Mouse (Mus musculus): ENCODE measurements at regions not wholly inside any gene's neighbourhood (a gene's known extent, or its start where the extent isn't known, plus 50 kb on each side); places are given as distances from the start of the nearest gene placed in this dataset.

DNA sequence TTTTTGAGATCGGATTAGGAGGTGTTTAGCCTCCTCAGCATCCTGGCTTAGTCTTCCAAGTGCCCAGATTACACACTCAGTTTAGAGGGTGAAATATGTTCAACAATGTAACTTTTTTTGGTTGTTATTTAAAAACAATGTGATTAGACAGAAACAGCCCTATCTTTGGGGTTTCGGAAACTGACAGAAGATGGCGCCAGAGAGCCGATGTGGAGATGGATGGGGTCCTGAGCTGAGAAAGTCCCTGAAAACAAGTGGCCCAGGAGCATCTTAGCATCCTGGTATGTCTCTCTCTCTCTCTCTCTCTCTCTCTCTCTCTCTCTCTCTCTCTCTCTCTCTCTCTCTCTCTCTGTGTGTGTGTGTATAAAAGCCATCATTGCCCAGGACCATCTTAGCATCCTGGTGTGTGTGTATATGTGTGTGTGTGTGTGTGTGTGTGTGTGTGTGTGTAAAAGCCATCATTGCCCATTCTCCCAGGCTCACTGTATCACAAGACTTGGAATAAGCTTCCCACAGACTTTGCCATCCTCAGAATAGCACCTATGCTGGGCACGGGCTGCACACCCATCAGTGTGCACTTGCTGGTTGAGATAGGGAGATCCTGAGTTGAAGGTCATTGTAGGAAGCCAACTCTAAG, 84.2 kb upstream of the Fam174b start:
- ATAC-seq (ENCODE audit: low FRiP score, low read depth), result peak; percentile 50; the same call in 1 of the 2 replicates
- Histone ChIP-seq H3K27ac (no peak overlapping the region), H3K9ac (no peak overlapping the region), H3K4me2 (replicated peaks) (no peak overlapping the region), H3K9me3 (no peaks in the 10 kb centered on the region), H3K36me3 (no peaks in the 10 kb centered on the region), H3K27me3 (replicated peaks) (no peaks in the 10 kb centered on the region), H3K4me3 (no peak overlapping the region), H3K4me1 (0 out of 2 replicates have a peak, but pooled peaks cover 2% of the 10 kb centered on the region)
- 26% methylated on average over 5 of the region's 5 CpGs for WGBS

DNA sequence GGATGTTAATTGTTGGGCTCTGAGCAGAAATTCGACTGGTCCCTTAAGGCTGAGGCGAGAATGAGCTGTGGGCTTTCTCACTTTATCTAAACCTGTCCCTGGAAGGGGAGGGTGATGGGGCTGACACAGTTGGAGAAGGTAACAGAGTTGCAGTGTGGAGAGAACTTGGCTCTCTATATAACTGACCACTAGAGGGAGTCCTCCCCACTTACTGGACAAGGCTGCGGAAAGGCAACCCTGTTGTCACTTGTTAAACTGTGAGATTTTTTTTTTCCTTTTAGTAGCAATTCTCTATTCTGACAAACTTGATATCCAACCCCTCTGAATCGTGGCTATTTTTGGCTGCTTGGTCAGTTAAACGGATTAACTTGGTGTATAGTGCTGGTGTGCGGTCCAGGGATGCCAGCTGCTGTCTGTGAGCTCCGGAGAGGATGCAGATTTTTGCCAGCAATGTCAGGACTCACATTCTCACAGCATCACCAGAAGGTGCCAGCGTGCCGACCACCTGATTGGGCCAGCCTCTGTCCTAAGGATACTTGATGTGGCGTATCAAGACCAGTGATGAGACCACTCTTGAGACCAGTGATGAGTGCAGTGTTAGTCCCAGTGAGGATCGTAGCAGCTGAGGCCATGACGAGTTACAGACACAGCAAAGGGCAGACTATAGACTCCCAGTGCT, 85.8 kb upstream of the Fam174b start:
- H3K27me3 ChIP-seq (replicated peaks), result no peaks in the 10 kb centered on the region
- no peak overlapping the region for H3K27ac ChIP-seq
- no peak overlapping the region for H3K4me2 ChIP-seq (replicated peaks)
- ATAC-seq (ENCODE audit: low FRiP score, low read depth), result no peak
- no peaks in the 10 kb centered on the region for H3K36me3 ChIP-seq
- H3K4me1 ChIP-seq, result 0 out of 2 replicates have a peak, but pooled peaks cover 2% of the 10 kb centered on the region
- H3K9me3 ChIP-seq, result no peaks in the 10 kb centered on the region
- WGBS, result 38% methylated on average over 12 of the region's 12 CpGs
- no peak overlapping the region for H3K9ac ChIP-seq
- no peak overlapping the region for H3K4me3 ChIP-seq

DNA sequence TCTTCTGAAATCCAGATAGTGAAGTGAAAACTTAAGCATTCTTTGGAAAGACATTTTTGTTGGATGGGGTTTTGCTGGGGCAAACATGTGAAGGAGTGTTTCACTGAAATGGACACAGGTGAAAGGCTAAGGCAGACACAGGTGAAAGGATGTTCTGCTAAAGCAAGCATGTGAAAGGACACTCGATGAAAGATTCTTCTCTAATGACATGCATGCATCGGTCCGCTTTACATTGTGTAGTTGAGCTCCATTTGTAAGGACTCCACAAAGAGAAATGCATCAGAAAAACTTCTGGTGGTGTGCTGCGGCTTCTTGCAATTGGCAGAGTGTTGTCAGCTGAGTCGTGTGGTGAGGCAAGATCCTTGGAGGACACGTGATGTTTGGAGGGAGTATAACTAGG, 89.2 kb upstream of the Fam174b start:
- Histone ChIP-seq H3K9me3 (no peaks in the 10 kb centered on the region), H3K27me3 (replicated peaks) (no peaks in the 10 kb centered on the region), H3K4me3 (no peak overlapping the region), H3K4me2 (replicated peaks) (no peak overlapping the region), H3K4me1 (0 out of 2 replicates have a peak, but pooled peaks cover 2% of the 10 kb centered on the region), H3K27ac (no peak overlapping the region), H3K9ac (no peak overlapping the region), H3K36me3 (no peaks in the 10 kb centered on the region)
- WGBS, result 95% methylated on average over 6 of the region's 6 CpGs
- ATAC-seq (ENCODE audit: low FRiP score, low read depth), result no peak

DNA sequence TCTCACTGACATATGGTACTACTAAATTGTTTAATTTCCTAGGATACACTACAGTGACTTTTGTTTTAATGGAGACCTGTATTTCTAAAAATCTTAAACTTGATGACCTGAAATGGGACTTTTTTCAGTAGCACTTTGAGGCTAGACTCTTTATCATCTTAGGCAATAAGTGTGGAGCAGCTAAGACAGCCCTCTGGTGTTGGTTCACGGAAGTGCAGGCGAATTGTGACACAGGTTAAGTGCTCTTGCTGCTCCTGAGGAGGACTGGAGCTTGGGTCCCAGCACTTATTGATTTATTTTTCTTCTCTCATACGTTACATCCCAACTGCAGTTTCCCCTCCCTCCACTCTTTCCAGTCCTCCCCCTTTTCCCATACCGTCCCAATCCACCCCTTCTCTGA, 92.1 kb upstream of the Fam174b start:
- Histone ChIP-seq H3K27ac (no peak overlapping the region), H3K36me3 (no peaks in the 10 kb centered on the region), H3K4me1 (no peaks in the 10 kb centered on the region), H3K27me3 (replicated peaks) (0 out of 2 replicates have a peak, but pooled peaks cover 3% of the 10 kb centered on the region), H3K4me2 (replicated peaks) (no peak overlapping the region), H3K9me3 (no peaks in the 10 kb centered on the region), H3K9ac (no peak overlapping the region), H3K4me3 (no peak overlapping the region)
- 33% methylated on average over 4 of the region's 4 CpGs for WGBS
- no peak for ATAC-seq (ENCODE audit: low FRiP score, low read depth)

DNA sequence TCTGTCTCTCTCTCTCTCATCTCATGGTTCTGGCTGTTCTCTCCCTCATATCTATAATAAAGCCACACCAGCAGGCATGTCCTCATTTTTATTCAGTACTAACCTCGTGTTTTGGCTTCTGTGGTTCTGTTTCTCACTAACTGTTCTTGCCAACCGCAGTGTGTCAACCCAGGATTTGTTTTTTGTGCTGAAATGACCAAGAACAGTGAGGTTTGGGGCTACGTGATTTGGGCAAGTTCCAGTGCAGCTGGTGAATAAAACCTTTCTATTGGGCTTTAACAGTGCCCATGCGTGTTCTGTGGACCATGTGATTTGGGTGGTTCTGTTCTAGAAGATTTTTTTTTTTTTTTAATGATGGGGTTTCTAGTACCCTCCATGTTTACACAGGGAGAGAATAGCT, 93.0 kb upstream of the Fam174b start:
- Histone ChIP-seq H3K27ac (no peak overlapping the region), H3K27me3 (replicated peaks) (0 out of 2 replicates have a peak, but pooled peaks cover 4% of the 10 kb centered on the region), H3K4me2 (replicated peaks) (no peak overlapping the region), H3K4me3 (no peak overlapping the region), H3K36me3 (no peaks in the 10 kb centered on the region), H3K4me1 (no peaks in the 10 kb centered on the region), H3K9ac (no peak overlapping the region), H3K9me3 (no peaks in the 10 kb centered on the region)
- no peak for ATAC-seq (ENCODE audit: low FRiP score, low read depth)
- 78% methylated on average over 4 of the region's 4 CpGs for WGBS

DNA sequence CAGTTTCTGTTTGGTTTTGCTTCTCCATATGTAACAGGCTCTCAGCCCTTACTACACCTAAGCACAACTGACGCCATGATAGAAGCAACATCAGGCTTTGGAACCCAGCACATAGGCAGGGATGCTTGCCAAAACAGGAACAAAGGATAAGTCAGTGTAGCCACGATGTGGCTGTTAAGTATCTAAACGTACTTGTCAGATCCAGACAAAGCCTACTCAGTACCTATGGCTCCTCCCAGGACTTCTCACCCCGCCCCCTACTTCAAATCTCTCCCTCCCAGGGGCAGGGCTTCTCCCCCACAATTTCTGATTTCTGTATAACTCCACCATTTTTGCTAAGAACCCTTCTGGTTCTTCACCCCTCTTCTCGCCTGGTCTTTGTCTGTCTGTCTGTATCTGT, 93.4 kb upstream of the Fam174b start:
- Histone ChIP-seq H3K27me3 (replicated peaks) (0 out of 2 replicates have a peak, but pooled peaks cover 4% of the 10 kb centered on the region), H3K36me3 (no peaks in the 10 kb centered on the region), H3K4me2 (replicated peaks) (no peak overlapping the region), H3K9me3 (no peaks in the 10 kb centered on the region), H3K27ac (no peak overlapping the region), H3K4me1 (no peaks in the 10 kb centered on the region), H3K9ac (no peak overlapping the region), H3K4me3 (no peak overlapping the region)
- 0 out of 2 replicates have a peak, but pooled peaks have one; percentile 31 for ATAC-seq (ENCODE audit: low FRiP score, low read depth)
- WGBS, result 61% methylated on average over 5 of the region's 5 CpGs

DNA sequence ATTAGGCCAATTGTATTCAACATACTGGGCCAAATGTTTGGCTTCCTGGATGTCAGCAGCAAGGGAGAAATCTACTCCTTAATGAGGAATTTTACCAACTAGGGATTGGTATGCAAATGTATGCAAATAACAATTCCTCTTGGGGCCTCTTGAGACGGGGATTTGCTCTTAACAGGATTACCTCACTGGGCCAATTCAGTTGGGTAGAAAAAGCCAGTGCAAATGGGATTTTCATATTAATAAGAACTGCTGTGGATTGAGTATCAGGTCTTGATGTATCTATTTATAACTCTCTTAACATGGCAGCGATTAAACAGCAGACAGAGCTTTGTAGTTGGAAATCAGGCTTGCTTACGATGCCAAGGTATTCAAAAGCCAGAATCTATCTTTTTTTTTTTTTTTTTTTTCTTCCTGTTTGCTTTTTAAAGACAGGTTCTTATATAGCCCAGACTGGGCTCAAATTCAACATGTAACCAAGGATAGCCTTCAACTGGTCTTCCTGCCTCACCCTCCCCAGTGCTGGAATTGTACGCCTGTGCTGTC, 95.7 kb upstream of the Fam174b start:
- H3K4me3 ChIP-seq, result no peak overlapping the region
- H3K4me2 ChIP-seq (replicated peaks), result no peak overlapping the region
- peaks cover 22% of the 10 kb centered on the region for H3K27me3 ChIP-seq (replicated peaks)
- no peaks in the 10 kb centered on the region for H3K9me3 ChIP-seq
- no peak for ATAC-seq (ENCODE audit: low FRiP score, low read depth)
- no peaks in the 10 kb centered on the region for H3K36me3 ChIP-seq
- no peak overlapping the region for H3K27ac ChIP-seq
- H3K4me1 ChIP-seq, result no peaks in the 10 kb centered on the region
- H3K9ac ChIP-seq, result no peak overlapping the region
- WGBS, result 52% methylated on average over 4 of the region's 4 CpGs

DNA sequence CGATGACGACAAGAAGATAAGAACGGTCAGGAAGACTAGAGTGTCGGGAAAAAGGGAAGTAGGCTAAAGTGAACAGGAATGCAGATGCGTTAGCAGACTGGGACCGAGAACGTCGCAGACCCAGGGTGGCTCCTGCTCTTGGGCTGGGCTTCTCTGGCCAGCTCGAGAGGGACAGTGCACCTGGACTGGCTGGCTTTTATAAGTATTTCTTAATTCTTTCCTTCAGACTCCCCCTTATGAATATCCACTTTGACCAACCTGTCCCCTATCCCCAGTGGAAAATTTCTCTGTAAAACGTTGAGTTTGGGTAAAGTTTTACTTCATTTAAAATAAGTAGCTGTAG, 96.1 kb upstream of the Fam174b start:
- Histone ChIP-seq H3K9me3 (no peaks in the 10 kb centered on the region), H3K4me3 (no peak overlapping the region), H3K27me3 (replicated peaks) (peaks cover 26% of the 10 kb centered on the region), H3K4me1 (no peaks in the 10 kb centered on the region), H3K36me3 (no peaks in the 10 kb centered on the region), H3K27ac (no peak overlapping the region), H3K4me2 (replicated peaks) (no peak overlapping the region), H3K9ac (no peak overlapping the region)
- WGBS, result 64% methylated on average over 10 of the region's 10 CpGs
- ATAC-seq (ENCODE audit: low FRiP score, low read depth), result no peak

DNA sequence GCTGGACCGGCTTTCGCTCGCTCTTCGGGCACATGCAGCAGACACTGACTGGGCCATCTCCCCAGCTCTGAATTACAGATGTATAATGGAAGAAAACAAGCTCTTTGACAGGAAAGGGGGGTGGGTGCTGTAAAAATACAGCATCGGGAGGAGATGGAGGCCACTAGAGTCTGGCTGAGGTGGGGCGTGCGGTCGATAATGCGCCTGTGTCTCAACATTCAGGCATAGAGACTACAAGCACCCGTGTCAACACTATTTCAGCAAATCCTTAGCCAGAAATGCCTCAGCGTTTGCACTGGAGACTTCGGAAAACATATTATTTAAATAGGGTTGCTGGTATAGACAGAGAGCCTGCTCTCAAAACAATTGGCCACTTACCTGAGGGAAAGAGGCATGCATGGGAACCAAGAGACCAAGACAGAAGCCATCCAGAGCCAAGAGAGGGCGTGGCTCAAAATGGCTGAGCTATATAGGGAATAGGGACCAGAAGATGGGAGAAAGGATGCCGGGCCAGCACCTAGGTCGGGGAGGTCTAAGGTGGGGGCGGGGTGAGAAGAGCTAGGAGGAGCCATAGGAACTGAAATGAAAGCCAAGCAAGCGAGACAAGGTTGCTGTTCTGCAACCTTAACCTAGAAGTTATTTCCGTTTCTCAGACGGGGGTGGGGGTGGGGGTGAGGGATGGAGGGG, 96.7 kb upstream of the Fam174b start:
- no peak for ATAC-seq (ENCODE audit: low FRiP score, low read depth)
- no peak overlapping the region for H3K27ac ChIP-seq

DNA sequence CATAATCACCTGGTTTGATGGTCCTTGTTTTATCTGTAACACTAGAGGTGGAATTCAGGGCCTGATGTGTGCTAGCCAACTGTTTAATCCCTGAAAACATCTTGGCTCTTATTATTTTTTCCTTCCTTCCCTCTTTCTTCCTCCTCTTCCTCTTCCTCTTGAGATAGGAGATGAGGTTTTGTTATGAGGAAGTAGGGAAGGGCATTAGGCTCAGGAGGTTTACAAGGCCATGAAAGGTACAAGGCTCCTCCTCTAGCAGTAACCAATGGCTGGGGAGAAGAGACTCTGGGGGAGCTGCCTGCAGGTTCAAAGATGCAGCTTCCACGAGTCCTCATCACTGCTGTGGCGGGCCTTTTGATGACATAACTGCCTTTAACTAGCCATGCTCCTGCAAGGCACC, 98.6 kb upstream of the Chd2 start:
- Histone ChIP-seq H3K4me3 (no peak overlapping the region), H3K9me3 (no peaks in the 10 kb centered on the region), H3K4me1 (peaks cover 9% of the 10 kb centered on the region), H3K36me3 (no peaks in the 10 kb centered on the region), H3K4me2 (replicated peaks) (no peak overlapping the region), H3K27me3 (replicated peaks) (peaks cover 40% of the 10 kb centered on the region), H3K27ac (no peak overlapping the region), H3K9ac (no peak overlapping the region)
- no peak for ATAC-seq (ENCODE audit: low FRiP score, low read depth)
- 50% methylated on average over 2 of the region's 2 CpGs for WGBS

More for the DNA sequence above, 96.7 kb upstream of the Fam174b start:
- Histone ChIP-seq H3K9me3 (no peaks in the 10 kb centered on the region), H3K9ac (no peak overlapping the region), H3K36me3 (no peaks in the 10 kb centered on the region), H3K27me3 (replicated peaks) (peaks cover 26% of the 10 kb centered on the region), H3K4me1 (no peaks in the 10 kb centered on the region), H3K4me3 (no peak overlapping the region), H3K4me2 (replicated peaks) (no peak overlapping the region)
- 86% methylated on average over 19 of the region's 19 CpGs for WGBS

DNA sequence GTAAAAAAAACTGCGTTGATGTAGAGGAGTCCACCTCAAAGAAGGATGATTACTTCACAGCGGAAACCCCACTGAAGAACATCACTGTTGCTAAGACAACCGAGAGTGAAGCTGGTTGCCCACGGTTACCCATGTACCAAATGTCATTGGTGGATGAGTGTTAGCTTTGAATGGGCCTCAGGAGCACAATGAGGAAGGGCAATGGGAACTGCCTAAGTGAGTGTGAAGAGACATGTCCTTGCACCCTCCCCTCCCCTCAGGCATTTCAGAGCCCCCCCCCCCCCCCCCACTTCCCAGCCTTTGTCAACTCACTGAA, 96.1 kb upstream of the Chd2 start:
- WGBS, result 12% methylated on average over 4 of the region's 4 CpGs
- no peak overlapping the region for H3K9ac ChIP-seq
- no peaks in the 10 kb centered on the region for H3K36me3 ChIP-seq
- H3K27me3 ChIP-seq (replicated peaks), result peaks cover 52% of the 10 kb centered on the region
- no peaks in the 10 kb centered on the region for H3K9me3 ChIP-seq
- peak; percentile 88 for ATAC-seq (ENCODE audit: low FRiP score, low read depth)
- no peak overlapping the region for H3K4me2 ChIP-seq (replicated peaks)
- no peak overlapping the region for H3K4me3 ChIP-seq
- peaks cover 9% of the 10 kb centered on the region for H3K4me1 ChIP-seq
- no peak overlapping the region for H3K27ac ChIP-seq

DNA sequence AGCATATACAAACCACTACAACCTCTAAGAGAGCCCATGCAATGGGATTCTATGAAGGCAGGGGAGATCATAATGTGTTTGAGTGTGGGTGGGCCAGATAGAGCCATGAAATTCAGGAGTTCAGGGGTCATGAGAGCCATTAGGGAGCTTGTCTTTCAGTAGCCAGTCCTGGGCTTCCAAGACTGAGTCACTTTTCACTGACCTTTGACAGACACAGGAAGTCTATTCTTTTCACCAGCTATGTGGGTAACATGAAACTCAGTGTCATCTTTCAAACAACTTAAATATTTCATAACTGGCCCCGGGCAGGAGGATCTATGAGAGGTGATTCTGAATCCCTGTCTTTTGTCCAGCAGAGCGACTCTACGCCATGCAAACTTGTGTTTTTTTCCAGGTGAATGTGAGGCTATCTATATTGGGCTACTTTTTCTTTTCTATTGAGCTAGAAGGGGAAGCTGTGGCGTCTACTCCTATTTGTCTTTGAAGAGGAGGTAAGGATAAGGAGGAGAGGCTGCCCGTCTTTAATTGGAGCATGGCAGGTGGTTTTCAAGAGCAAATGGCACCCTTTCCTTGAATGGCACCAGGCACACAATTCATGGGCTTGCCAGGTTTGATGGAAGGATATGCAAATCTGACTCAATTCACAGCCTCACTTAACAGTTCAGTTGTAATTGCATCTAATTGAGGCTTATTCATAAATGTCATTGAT, 95.6 kb upstream of the Chd2 start:
- Histone ChIP-seq H3K4me1 (peaks cover 9% of the 10 kb centered on the region), H3K27me3 (replicated peaks) (peaks cover 56% of the 10 kb centered on the region), H3K36me3 (no peaks in the 10 kb centered on the region), H3K9me3 (peaks cover 4% of the 10 kb centered on the region; the same call in 1 of the 2 replicates), H3K4me2 (replicated peaks) (no peak overlapping the region), H3K9ac (no peak overlapping the region), H3K27ac (no peak overlapping the region), H3K4me3 (no peak overlapping the region)
- WGBS, result 42% methylated on average over 5 of the region's 5 CpGs
- peak; percentile 26; the same call in 1 of the 2 replicates for ATAC-seq (ENCODE audit: low FRiP score, low read depth)

All from neural tube, embryonic 12.5 days (tissue).